Mouse (Mus musculus) common myeloid progenitor, adult 5-6 weeks (primary cell): ENCODE data around the gene Rcor1. TPM values are rescaled to one million over a fixed set of nuclear protein-coding genes. Genes with fewer than 3 reads are reported as not detected.
"Not testable (repeated sequence)": the region's sequence is repeated elsewhere in the genome, so short reads cannot be mapped to it uniquely, and the experiment has no call there.

Experiments used
- ATAC-seq: replicated peaks from 2 replicates; pipeline ENCODE4 v1.8.0; 2016; ENCODE audit warnings: low read depth, mild to moderate bottlenecking, moderate TSS enrichment, inconsistent platforms; ENCODE audit not compliant: poor library complexity, severe bottlenecking
- total RNA-seq: library from RNA; stranded (forward); fragments of 200-1000, 187-1606 nt; gene quantifications from 2 replicates; pipeline ENCODE4 v1.2.3, GENCODE M21; 2017

Gene Rcor1
- total RNA-seq, 1 experiment from 2014 or later: 47.7 TPM

- no peak for ATAC-seq
These were observed 24.2 kb downstream of the Rcor1 start for GRCm38 (mm10) chr12:111063361-111063760.

GRCm38 (mm10) chr12:111064220-111064619 lies 25.1 kb downstream of the Rcor1 start:
- ATAC-seq: no peak

DNA sequence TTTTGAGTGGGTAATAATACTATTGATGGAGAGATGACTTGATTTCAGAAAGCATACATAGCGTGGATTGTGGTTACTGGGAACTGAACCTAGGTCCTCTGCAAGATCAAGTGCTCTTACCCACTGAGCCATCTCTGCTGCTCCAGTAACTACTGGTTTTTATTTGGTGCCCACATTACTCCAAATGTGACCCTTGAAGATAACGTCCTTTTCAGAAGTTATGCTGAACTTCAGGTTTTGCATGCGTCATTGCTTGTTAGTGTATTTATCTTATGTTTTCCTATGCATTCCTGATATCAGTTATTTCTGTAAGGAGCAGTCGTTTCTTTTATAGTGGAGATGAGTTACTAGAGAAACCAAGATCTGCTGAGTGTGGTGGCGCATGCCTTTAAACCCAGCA lies 26.2 kb downstream of the Rcor1 start:
- peak; percentile 25; the same call in 1 of the 2 replicates for ATAC-seq

GRCm38 (mm10) chr12:111067816-111068215 lies 28.7 kb downstream of the Rcor1 start:
- no peak for ATAC-seq

- ATAC-seq: not testable (repeated sequence)
These were observed 30.1 kb downstream of the Rcor1 start for GRCm38 (mm10) chr12:111069299-111069698.

GRCm38 (mm10) chr12:111071009-111071408 lies 31.9 kb downstream of the Rcor1 start:
- peak; percentile 34 for ATAC-seq

- ATAC-seq: peak; percentile 89
These were observed 32.5 kb downstream of the Rcor1 start for GRCm38 (mm10) chr12:111071477-111072152.

DNA sequence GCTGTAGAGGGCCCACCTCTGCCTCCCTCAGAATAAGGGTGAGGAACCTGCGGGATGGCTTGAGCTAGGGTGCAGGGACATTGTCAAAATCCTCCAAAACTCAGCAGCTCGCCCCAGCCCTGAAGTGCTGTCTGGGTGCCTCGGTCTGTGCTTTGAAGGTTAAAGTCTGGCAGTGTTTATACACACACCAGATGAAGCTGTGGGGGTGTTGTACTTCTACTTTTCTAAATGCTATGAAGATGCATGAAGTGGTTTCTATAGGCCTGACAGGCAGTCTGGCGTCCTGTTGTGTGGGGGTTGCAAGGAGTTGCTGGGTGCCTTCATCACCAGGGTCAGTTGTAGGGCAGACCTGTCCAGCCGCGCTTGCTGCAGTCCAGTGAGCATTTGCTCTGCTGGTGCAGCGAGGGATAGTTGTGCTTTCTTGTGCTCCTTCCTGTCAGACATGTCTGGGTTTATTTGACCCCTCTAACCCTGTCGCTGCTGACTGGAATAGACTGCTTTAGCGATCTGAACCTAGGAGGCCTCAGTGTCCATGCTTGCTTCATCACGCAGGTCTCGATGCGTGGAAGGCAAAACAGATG lies 37.3 kb downstream of the Rcor1 start:
- ATAC-seq: no peak

DNA sequence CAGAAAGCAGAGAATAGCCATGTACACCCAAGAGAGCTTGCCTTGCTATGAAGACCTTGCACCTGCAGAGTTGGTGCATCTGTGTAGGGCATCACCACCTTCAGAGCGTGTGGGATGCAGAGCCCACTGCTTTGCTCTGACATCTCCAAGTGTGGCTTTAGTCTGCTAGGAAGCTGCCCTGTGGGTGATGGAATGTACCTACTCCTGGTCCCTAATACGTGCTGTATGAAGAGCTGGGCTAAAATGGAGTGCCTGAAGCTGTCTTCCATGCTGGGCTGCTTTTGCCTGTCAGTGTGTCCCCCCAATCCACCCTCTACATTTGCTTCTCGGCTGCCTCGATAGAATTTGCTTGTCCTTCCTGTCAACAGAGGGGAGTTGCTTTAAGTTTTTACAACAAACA lies 46.4 kb downstream of the Rcor1 start:
- ATAC-seq: no peak

- ATAC-seq: no peak
These were observed 47.9 kb downstream of the Rcor1 start for GRCm38 (mm10) chr12:111087066-111087465.

- ATAC-seq: peak; percentile 89
These were observed 49.0 kb downstream of the Rcor1 start for GRCm38 (mm10) chr12:111088186-111088585.

- no peak for ATAC-seq
These were observed 49.6 kb downstream of the Rcor1 start for GRCm38 (mm10) chr12:111088731-111089141.

DNA sequence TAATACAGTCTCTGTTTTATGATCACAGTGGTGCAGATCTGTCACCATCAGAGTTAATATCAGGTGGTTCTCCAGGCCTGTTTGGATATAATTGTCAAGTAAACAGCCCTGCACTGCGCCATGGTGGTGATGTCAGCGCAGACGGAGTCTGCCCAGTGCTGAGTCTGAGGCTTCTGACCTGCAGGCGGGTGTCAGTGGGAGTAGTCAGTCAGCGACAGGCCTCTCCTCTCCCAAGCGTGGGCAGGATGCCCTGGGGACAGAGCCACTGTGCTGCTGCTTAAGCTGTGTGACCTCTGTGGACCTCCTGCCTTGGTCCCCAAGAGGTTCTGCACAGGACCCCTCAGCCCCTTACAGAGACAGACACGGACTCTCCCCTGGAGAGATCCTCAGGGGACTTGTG lies 50.0 kb downstream of the Rcor1 start:
- ATAC-seq: no peak

- ATAC-seq: no peak
These were observed 51.6 kb downstream of the Rcor1 start for GRCm38 (mm10) chr12:111090801-111091200.

- ATAC-seq: no peak
These were observed 52.8 kb downstream of the Rcor1 start for GRCm38 (mm10) chr12:111091981-111092380.

GRCm38 (mm10) chr12:111094073-111094472 lies 54.9 kb downstream of the Rcor1 start:
- peak; percentile 86 for ATAC-seq

GRCm38 (mm10) chr12:111095086-111095485 lies 55.9 kb downstream of the Rcor1 start:
- no peak for ATAC-seq

DNA sequence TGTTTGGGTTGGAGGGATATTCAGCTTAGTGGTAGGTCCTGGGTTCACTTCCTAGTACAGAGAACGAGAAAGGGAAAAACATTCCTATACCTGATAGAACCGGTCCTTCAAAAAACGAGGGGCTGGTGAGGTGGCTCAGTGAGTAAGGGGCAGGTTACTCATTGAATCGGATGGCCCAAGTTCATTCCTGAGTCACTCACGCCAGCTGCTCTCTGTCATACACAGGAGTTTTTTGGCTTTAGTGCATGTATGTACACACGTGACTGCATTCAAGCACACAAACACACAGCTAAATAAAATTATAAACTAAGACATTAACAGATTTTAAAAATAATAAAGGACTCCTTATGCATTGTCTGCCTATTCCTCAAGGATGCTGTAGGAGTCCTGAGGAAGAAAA lies 57.1 kb downstream of the Rcor1 start:
- no peak for ATAC-seq

GRCm38 (mm10) chr12:111097036-111097435 lies 57.9 kb downstream of the Rcor1 start:
- no peak for ATAC-seq

DNA sequence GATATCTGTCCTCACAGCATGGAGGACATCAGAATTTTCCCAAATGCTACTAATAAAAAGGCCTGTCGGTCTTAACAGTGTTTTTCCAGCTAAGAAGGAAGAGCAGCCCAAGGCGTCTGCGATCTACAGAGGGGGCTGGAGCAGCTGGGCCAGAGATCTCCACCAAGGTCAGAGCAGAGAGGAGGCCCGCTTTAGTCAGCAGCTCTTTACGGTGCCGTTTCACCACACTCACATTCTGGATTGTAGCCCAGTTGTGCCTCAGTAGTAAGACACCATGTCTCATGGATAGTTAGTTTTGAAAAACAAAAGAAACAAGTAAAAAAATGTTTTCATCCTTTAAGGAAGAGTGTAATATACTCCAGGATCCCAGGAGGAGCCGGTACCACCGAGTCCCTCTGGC lies 72.0 kb downstream of the Rcor1 start:
- no peak for ATAC-seq

GRCm38 (mm10) chr12:111114593-111114992 lies 75.4 kb downstream of the Rcor1 start:
- no peak for ATAC-seq

GRCm38 (mm10) chr12:111119506-111120085 lies 80.4 kb downstream of the Rcor1 start:
- no peak for ATAC-seq
